Mouse (Mus musculus) macrophage (primary cell): ENCODE measurements around the gene Fam131a. TPM values are rescaled to one million over a fixed set of nuclear protein-coding genes. Genes with fewer than 3 reads are reported as not detected.
A peak's percentile ranks its signal among the peaks of the same experiment; 100 is the strongest.

Experiments used
- H3K27ac ChIP-seq: fragments of 350-480 bp; formaldehyde crosslinking; 2 replicates; pipeline ENCODE4 v1.9.0; 2021
- H3K36me3 ChIP-seq: fragments of 350-480 bp; formaldehyde crosslinking; 2 replicates; pipeline ENCODE4 v1.9.0; 2021; ENCODE audit errors: inconsistent target
- H3K4me3 ChIP-seq: fragments of 350-480 bp; formaldehyde crosslinking; 2 replicates; pipeline ENCODE4 v1.9.0; 2021; ENCODE audit errors: inconsistent target
- H3K79me2 ChIP-seq: fragments of 350-480 bp; formaldehyde crosslinking; 2 replicates; pipeline ENCODE4 v1.9.0; 2021; ENCODE audit errors: inconsistent target
- WGBS: methylation state at CpG from one replicate; pipeline ENCODE4 v1.1.7; 2026; ENCODE audit warnings: inconsistent platforms; ENCODE audit not compliant: missing documents; 5-methylcytosine and 5-hydroxymethylcytosine counted together
- polyA plus RNA-seq: library from polyadenylated mRNA; stranded (reverse); fragments of 250-400 nt; gene quantifications from 3 replicates; pipeline ENCODE4 v1.2.4, GENCODE M21; 2018; ENCODE audit warnings: inconsistent platforms

The Fam131a gene
- polyA plus RNA-seq, 1 experiment from 2014 or later, result 0.22 TPM

GRCm38 (mm10) chr16:20717181-20717977 lies 24.3 kb downstream of the Fam131a start, which contains the start of the genes Polr2h and Clcn2:
Gene Polr2h (plus strand): TSS chr16:20717665.
Gene Clcn2 (minus strand): TSS chr16:20717746.
- peaks cover 7% of the 10 kb centered on the region; the same call in 1 of the 2 replicates for H3K36me3 ChIP-seq
- WGBS, result under 1% methylated on average over 62 of the region's 62 CpGs
- no peaks in the 10 kb centered on the region for H3K79me2 ChIP-seq
- H3K4me3 ChIP-seq, result peak within 1 kb of the TSS; percentile 64
- peak within 1 kb of the TSS; percentile 61 for H3K27ac ChIP-seq

- H3K27ac ChIP-seq, result peak overlapping the region; percentile 61
- 1% methylated on average over 18 of the region's 18 CpGs for WGBS
These were observed 25.1 kb downstream of the Fam131a start for GRCm38 (mm10) chr16:20717978-20718670.

GRCm38 (mm10) chr16:20721808-20722207 lies 28.8 kb downstream of the Fam131a start:
- Histone ChIP-seq H3K36me3 (peaks cover 7% of the 10 kb centered on the region; the same call in 1 of the 2 replicates), H3K79me2 (no peaks in the 10 kb centered on the region), H3K27ac (no peak overlapping the region), H3K4me3 (no peak overlapping the region)
- 92% methylated on average over 10 of the region's 10 CpGs for WGBS

More at GRCm38 (mm10) chr16:20717978-20718670, 25.1 kb downstream of the Fam131a start:
- H3K4me3 ChIP-seq, result peak overlapping the region; percentile 64
- no peaks in the 10 kb centered on the region for H3K79me2 ChIP-seq
- H3K36me3 ChIP-seq, result peaks cover 7% of the 10 kb centered on the region; the same call in 1 of the 2 replicates

- H3K36me3 ChIP-seq, result peaks cover 7% of the 10 kb centered on the region; the same call in 1 of the 2 replicates
- H3K79me2 ChIP-seq, result no peaks in the 10 kb centered on the region
- no peak overlapping the region for H3K27ac ChIP-seq
- H3K4me3 ChIP-seq, result no peak overlapping the region
- WGBS, result 93% methylated on average over 2 of the region's 4 CpGs
These were observed 29.7 kb downstream of the Fam131a start for GRCm38 (mm10) chr16:20722736-20723135.

GRCm38 (mm10) chr16:20723247-20723646 lies 30.2 kb downstream of the Fam131a start:
- no peak overlapping the region for H3K4me3 ChIP-seq
- 92% methylated on average over 4 of the region's 4 CpGs for WGBS
- no peaks in the 10 kb centered on the region for H3K79me2 ChIP-seq
- H3K36me3 ChIP-seq, result peaks cover 7% of the 10 kb centered on the region; the same call in 1 of the 2 replicates
- H3K27ac ChIP-seq, result no peak overlapping the region

GRCm38 (mm10) chr16:20724338-20724748 lies 31.3 kb downstream of the Fam131a start:
- H3K27ac ChIP-seq, result no peak overlapping the region
- WGBS, result 25% methylated on average over 5 of the region's 5 CpGs
- H3K79me2 ChIP-seq, result no peaks in the 10 kb centered on the region
- H3K36me3 ChIP-seq, result peaks cover 7% of the 10 kb centered on the region; the same call in 1 of the 2 replicates
- no peak overlapping the region for H3K4me3 ChIP-seq

- peaks cover 7% of the 10 kb centered on the region; the same call in 1 of the 2 replicates for H3K36me3 ChIP-seq
- WGBS, result 97% methylated on average over 7 of the region's 7 CpGs
- H3K27ac ChIP-seq, result no peak overlapping the region
- no peak overlapping the region for H3K4me3 ChIP-seq
- no peaks in the 10 kb centered on the region for H3K79me2 ChIP-seq
These were observed 32.3 kb downstream of the Fam131a start for GRCm38 (mm10) chr16:20725321-20725720.

- Histone ChIP-seq H3K36me3 (peaks cover 7% of the 10 kb centered on the region; the same call in 1 of the 2 replicates), H3K27ac (no peak overlapping the region), H3K79me2 (no peaks in the 10 kb centered on the region), H3K4me3 (no peak overlapping the region)
- WGBS, result 79% methylated on average over 4 of the region's 4 CpGs
These were observed 32.7 kb downstream of the Fam131a start for GRCm38 (mm10) chr16:20725750-20726149.

GRCm38 (mm10) chr16:20726384-20726783 lies 33.3 kb downstream of the Fam131a start:
- 100% methylated on average over 1 of the region's 1 CpGs for WGBS
- Histone ChIP-seq H3K27ac (no peak overlapping the region), H3K36me3 (peaks cover 5% of the 10 kb centered on the region; the same call in 1 of the 2 replicates), H3K79me2 (no peaks in the 10 kb centered on the region), H3K4me3 (no peak overlapping the region)

GRCm38 (mm10) chr16:20730293-20730711 lies 37.3 kb downstream of the Fam131a start:
- WGBS, result 41% methylated on average over 5 of the region's 5 CpGs
- Histone ChIP-seq H3K4me3 (no peak overlapping the region), H3K27ac (no peak overlapping the region), H3K36me3 (no peaks in the 10 kb centered on the region), H3K79me2 (no peaks in the 10 kb centered on the region)

GRCm38 (mm10) chr16:20731688-20732087 lies 38.6 kb downstream of the Fam131a start:
- H3K79me2 ChIP-seq, result no peaks in the 10 kb centered on the region
- no peak overlapping the region for H3K27ac ChIP-seq
- WGBS, result 65% methylated on average over 5 of the region's 5 CpGs
- H3K4me3 ChIP-seq, result no peak overlapping the region
- no peaks in the 10 kb centered on the region for H3K36me3 ChIP-seq

GRCm38 (mm10) chr16:20732251-20732924 lies 39.3 kb downstream of the Fam131a start:
- Histone ChIP-seq H3K36me3 (no peaks in the 10 kb centered on the region), H3K79me2 (no peaks in the 10 kb centered on the region), H3K4me3 (no peak overlapping the region), H3K27ac (no peak overlapping the region)
- 16% methylated on average over 9 of the region's 30 CpGs for WGBS

- no peak within 1 kb of the TSS for H3K4me3 ChIP-seq
- WGBS, result 2% methylated on average over 68 of the region's 70 CpGs
- H3K36me3 ChIP-seq, result no peaks in the 10 kb centered on the region
- H3K27ac ChIP-seq, result no peak within 1 kb of the TSS
- no peaks in the 10 kb centered on the region for H3K79me2 ChIP-seq
These were observed 40.1 kb downstream of the Fam131a start, which contains the start of gene Chrd for GRCm38 (mm10) chr16:20732925-20733730. Gene Chrd (plus strand): TSS chr16:20733127.
